Mouse (Mus musculus) intestine, postnatal 0 days (tissue): ENCODE results near the gene Psmc3ip. TPM values are rescaled to one million over a fixed set of nuclear protein-coding genes. Genes with fewer than 3 reads are reported as not detected.
A peak's percentile ranks its signal among the peaks of the same experiment; 100 is the strongest.

Experiments
- ATAC-seq: fragments of 200-750 bp; cut with Nextera tagmentation; 2 replicates; pipeline ENCODE4 v1.8.0; 2017; ENCODE audit warnings: mild to moderate bottlenecking, moderate TSS enrichment, moderate library complexity
- H3K27ac ChIP-seq: fragments of 300-500 bp; sonication (generic); 2 replicates; pipeline ENCODE4 v1.5.1; 2014; ENCODE audit warnings: mild to moderate bottlenecking, low read depth, low read length, moderate library complexity
- H3K27me3 ChIP-seq: fragments of 300-500 bp; sonication (generic); replicated peaks from 2 replicates; pipeline ENCODE4 v1.6.1; 2014; ENCODE audit warnings: low read length, mixed read lengths; ENCODE audit not compliant: control insufficient read depth, insufficient read depth
- H3K36me3 ChIP-seq: fragments of 300-500 bp; sonication (generic); 2 replicates; pipeline ENCODE4 v1.6.1; 2014; ENCODE audit warnings: mild to moderate bottlenecking, moderate library complexity; ENCODE audit not compliant: control insufficient read depth, insufficient read depth
- H3K4me1 ChIP-seq: fragments of 300-500 bp; sonication (generic); replicated peaks from 2 replicates; pipeline ENCODE4 v1.6.1; 2014; ENCODE audit warnings: antibody characterized with exemption, low read length, mixed read lengths; ENCODE audit not compliant: control insufficient read depth, insufficient read depth
- H3K4me2 ChIP-seq: fragments of 300-500 bp; sonication (generic); replicated peaks from 2 replicates; pipeline ENCODE4 v1.6.1; 2014; ENCODE audit warnings: low read depth, mild to moderate bottlenecking, moderate library complexity
- H3K4me3 ChIP-seq: fragments of 300-500 bp; sonication (generic); 2 replicates; pipeline ENCODE4 v1.5.1; 2014; ENCODE audit warnings: low read depth, low read length
- H3K9ac ChIP-seq: fragments of 300-500 bp; sonication (generic); 2 replicates; pipeline ENCODE4 v1.6.1; 2014; ENCODE audit warnings: mild to moderate bottlenecking, low read depth, low read length
- H3K9me3 ChIP-seq: fragments of 300-500 bp; sonication (generic); 2 replicates; pipeline ENCODE4 v1.6.1; 2016; ENCODE audit warnings: mixed run types; ENCODE audit not compliant: control insufficient read depth
- CTCF ChIP-seq: sonication (generic); IDR thresholded peaks from 2 replicates; pipeline ENCODE4 v1.5.1; 2016; ENCODE audit warnings: low read depth, mild to moderate bottlenecking, control low read depth, antibody characterized with exemption, moderate library complexity
- WGBS: fragments of 180-500 bp; shearing (Covaris S2); extraction: QIAGEN DNeasy Blood & Tissue Kit; methylation state at CpG from one replicate; pipeline ENCODE4 v1.1.7; 2014; 5-methylcytosine and 5-hydroxymethylcytosine counted together
- polyA plus RNA-seq: library from polyadenylated mRNA; unstranded; fragments of >200 nt; fragmentation: Nextera tagmentation; extraction: Ambion mirVana; gene quantifications from 2 replicates; pipeline ENCODE4 v1.2.1, GENCODE M21; 2015

Psmc3ip gene
- polyA plus RNA-seq, 1 experiment from 2014 or later, result 9.1 TPM

- 35% methylated on average over 5 of the region's 5 CpGs for WGBS
- H3K9ac ChIP-seq, result no peak overlapping the region
- H3K4me1 ChIP-seq, result peaks cover 3% of the 10 kb centered on the region; the same call in 1 of the 2 replicates
- H3K27me3 ChIP-seq, result no peaks in the 10 kb centered on the region
- ATAC-seq, result no peak
- H3K36me3 ChIP-seq, result peaks cover 2% of the 10 kb centered on the region; the same call in 1 of the 2 replicates
- no peak for TF ChIP-seq CTCF
- H3K27ac ChIP-seq, result no peak overlapping the region
- H3K4me3 ChIP-seq, result no peak overlapping the region
- H3K4me2 ChIP-seq, result no peak overlapping the region
- no peaks in the 10 kb centered on the region for H3K9me3 ChIP-seq
Observed at GRCm38 (mm10) chr11:101110708-101111107, 15.5 kb upstream of the Psmc3ip start.

- TF ChIP-seq CTCF, result no peak
- Histone ChIP-seq H3K4me1 (no peaks in the 10 kb centered on the region; the same call in 1 of the 2 replicates), H3K9me3 (no peaks in the 10 kb centered on the region), H3K9ac (no peak overlapping the region), H3K4me3 (no peak overlapping the region), H3K4me2 (no peak overlapping the region), H3K36me3 (peaks cover 13% of the 10 kb centered on the region; the same call in 1 of the 2 replicates), H3K27ac (no peak overlapping the region), H3K27me3 (no peaks in the 10 kb centered on the region)
- no peak for ATAC-seq
- WGBS, result 87% methylated on average over 4 of the region's 4 CpGs
Observed at GRCm38 (mm10) chr11:101109351-101109750, 14.1 kb upstream of the Psmc3ip start.

- Histone ChIP-seq H3K9ac (no peak overlapping the region), H3K9me3 (no peaks in the 10 kb centered on the region), H3K27me3 (no peaks in the 10 kb centered on the region), H3K4me3 (no peak overlapping the region), H3K27ac (no peak overlapping the region), H3K36me3 (peaks cover 69% of the 10 kb centered on the region), H3K4me2 (no peak overlapping the region), H3K4me1 (no peaks in the 10 kb centered on the region)
- ATAC-seq, result no peak
- WGBS, result 95% methylated on average over 5 of the region's 5 CpGs
- no peak for TF ChIP-seq CTCF
Observed at GRCm38 (mm10) chr11:101103011-101103410, 7.8 kb upstream of the Psmc3ip start.

- Histone ChIP-seq H3K4me1 (no peaks in the 10 kb centered on the region), H3K4me2 (no peak overlapping the region), H3K36me3 (peaks cover 58% of the 10 kb centered on the region), H3K27ac (no peak overlapping the region), H3K4me3 (no peak overlapping the region), H3K9ac (no peak overlapping the region), H3K27me3 (no peaks in the 10 kb centered on the region), H3K9me3 (no peaks in the 10 kb centered on the region)
- WGBS, result 91% methylated on average over 8 of the region's 8 CpGs
- no peak for TF ChIP-seq CTCF
- no peak for ATAC-seq
Observed at GRCm38 (mm10) chr11:101098231-101098630, 3.0 kb upstream of the Psmc3ip start.

GRCm38 (mm10) chr11:101094930-101095313 is 314 bp downstream of the Psmc3ip start:
- H3K27ac ChIP-seq, result no peak overlapping the region
- H3K4me2 ChIP-seq, result peak overlapping the region; percentile 88
- H3K27me3 ChIP-seq, result no peaks in the 10 kb centered on the region
- no peak for TF ChIP-seq CTCF
- H3K9me3 ChIP-seq, result no peaks in the 10 kb centered on the region
- no peaks in the 10 kb centered on the region for H3K4me1 ChIP-seq
- 1% methylated on average over 18 of the region's 18 CpGs for WGBS
- H3K36me3 ChIP-seq, result peaks cover 62% of the 10 kb centered on the region
- H3K9ac ChIP-seq, result peak overlapping the region; percentile 73
- ATAC-seq, result peak; percentile 25
- peak overlapping the region; percentile 60 for H3K4me3 ChIP-seq

GRCm38 (mm10) chr11:101089931-101090330 is 5.3 kb downstream of the Psmc3ip start:
- no peak for TF ChIP-seq CTCF

GRCm38 (mm10) chr11:101087682-101088055 is 7.6 kb downstream of the Psmc3ip start:
- TF ChIP-seq CTCF, result no peak
- ATAC-seq, result peak; percentile 36

More at GRCm38 (mm10) chr11:101089931-101090330, 5.3 kb downstream of the Psmc3ip start:
- 86% methylated on average over 1 of the region's 1 CpGs for WGBS
- H3K36me3 ChIP-seq, result peaks cover 57% of the 10 kb centered on the region
- H3K4me1 ChIP-seq, result peaks cover 8% of the 10 kb centered on the region; the same call in 1 of the 2 replicates
- no peak overlapping the region for H3K27ac ChIP-seq
- no peak overlapping the region for H3K9ac ChIP-seq
- no peaks in the 10 kb centered on the region for H3K27me3 ChIP-seq
- no peaks in the 10 kb centered on the region for H3K9me3 ChIP-seq
- no peak overlapping the region for H3K4me3 ChIP-seq
- no peak for ATAC-seq
- no peak overlapping the region for H3K4me2 ChIP-seq

More at GRCm38 (mm10) chr11:101087682-101088055, 7.6 kb downstream of the Psmc3ip start:
- Histone ChIP-seq H3K27me3 (no peaks in the 10 kb centered on the region), H3K9me3 (no peaks in the 10 kb centered on the region), H3K4me1 (peaks cover 12% of the 10 kb centered on the region; the same call in 1 of the 2 replicates), H3K36me3 (peaks cover 47% of the 10 kb centered on the region), H3K4me3 (peak overlapping the region; percentile 77), H3K9ac (peak overlapping the region; percentile 81), H3K4me2 (peak overlapping the region; percentile 82), H3K27ac (peak overlapping the region; percentile 90)
- 1% methylated on average over 8 of the region's 8 CpGs for WGBS
